Mouse (Mus musculus): ENCODE results near the gene Gm6890.
"Not testable (repeated sequence)": the region's sequence is repeated elsewhere in the genome, so short reads cannot be mapped to it uniquely, and the experiment has no call there.

Gm6890 gene

DNA sequence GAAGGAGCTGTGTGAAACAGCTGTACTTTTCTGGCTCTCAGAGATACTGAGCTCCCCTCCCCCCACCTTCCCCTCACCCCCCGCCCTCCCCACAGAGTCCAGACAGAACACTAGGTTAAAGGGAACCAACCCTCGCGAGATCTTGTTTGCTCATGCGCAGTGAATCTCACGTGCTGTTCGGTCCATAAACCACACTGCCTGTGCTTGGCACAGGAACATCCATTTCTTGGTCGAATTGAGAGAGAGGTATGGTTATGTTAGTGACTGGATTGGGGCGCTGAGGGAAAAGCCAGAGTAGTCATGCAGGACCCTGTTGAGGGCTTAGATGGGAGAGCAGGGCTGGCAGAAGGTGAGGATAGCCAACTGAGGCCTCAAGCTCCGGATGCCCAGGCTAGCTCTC, at the start of gene Gm6890:
Gm6890 (plus strand) TSS at position 301 of the 400 bp plus-strand sequence.
- not testable (repeated sequence) for DNase-seq (ENCODE audit: low read depth, low spot score)

DNA sequence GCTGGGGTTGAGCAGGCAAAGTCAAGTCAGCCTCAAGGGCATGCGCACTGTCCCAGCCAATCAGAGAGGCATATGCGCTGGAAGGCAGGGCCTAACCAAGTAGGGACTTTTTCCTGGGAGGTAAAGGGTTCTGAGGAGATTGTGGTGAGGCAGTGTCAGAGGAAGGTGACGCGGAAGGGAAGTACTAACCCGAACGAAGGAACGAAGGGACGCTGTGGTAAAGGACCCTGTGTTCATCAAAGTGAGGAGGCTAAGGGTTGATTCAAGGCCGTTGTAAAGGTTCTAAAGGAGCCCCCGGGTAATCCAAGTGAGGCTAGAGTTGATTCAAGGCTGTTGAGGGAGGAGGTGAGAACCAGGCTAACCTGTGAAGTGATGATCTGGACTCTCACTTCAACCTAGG, 14.5 kb upstream of the Gm6890 start:
- DNase-seq (ENCODE audit: low read depth, low spot score) = not testable (repeated sequence)

DNA sequence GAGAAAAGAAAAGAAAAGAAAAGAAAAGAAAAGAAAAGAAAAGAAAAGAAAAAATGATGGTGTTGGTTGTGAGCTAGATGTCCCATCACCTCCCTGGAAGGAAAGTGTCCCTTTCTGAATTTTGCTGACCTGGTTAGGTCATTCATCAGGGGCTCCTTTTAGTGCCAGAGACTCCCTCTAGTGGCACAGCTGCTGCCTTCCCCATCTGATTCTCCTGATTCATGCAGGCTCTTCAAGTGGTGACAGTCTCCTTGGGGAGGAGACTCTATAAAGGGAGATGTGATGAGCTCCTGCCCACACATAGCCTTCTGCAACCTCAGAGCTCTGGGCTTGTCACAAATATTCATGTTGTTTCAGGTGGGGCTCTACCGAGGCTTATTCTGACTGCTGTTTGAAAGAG, 30.0 kb downstream of the Gm6890 start:
- DNase-seq (ENCODE audit: low read depth, low spot score) = not testable (repeated sequence)

Data from forelimb bud, embryonic 11.5 days (tissue).